Mouse (Mus musculus): ENCODE results near the gene Gmds.

Gene Gmds

DNA sequence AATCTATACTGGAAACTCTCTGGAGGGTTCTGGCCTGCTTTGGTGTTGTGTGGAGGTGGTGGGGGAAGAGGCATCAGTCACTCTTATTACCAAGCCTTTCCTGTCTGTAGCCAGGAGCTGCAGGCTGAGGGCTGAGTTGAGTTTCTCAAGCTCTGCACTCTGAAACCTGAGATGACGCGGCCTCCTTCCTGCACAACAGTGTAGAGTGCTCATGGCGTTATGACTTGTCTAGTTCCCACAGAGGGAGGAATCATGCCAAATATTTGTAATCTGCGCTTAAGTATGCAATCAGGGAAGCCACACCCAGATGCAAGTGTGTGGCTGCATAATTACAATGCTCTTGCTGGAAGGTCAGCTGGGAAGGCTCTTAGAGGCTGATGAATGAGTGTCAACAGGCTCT is 461.5 kb downstream of the Gmds start:
- DNase-seq (ENCODE audit: low spot score) = peak; percentile 53

DNA sequence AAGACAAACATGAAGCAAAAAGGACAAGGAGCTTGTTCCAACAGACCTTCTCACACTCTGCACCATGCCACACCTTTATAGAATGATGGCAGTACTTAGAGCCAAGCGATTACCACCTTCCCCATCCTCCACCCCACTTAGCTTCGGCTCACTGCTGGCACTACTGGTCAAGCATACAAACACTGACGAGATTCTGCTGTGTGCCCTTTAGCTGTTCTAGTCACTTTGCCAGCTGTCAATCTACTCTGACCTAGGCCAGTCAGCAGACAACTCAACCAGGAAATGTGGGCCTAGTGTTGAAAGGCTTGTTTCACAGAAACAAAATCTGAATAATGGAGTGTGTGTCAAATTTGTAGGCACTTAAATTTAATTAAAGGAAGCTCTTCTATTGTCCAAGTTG is 464.1 kb downstream of the Gmds start:
- DNase-seq (ENCODE audit: low spot score) = no peak

GRCm38 (mm10) chr13:31873269-31873668 is 465.3 kb downstream of the Gmds start:
- no peak for DNase-seq (ENCODE audit: low spot score)

DNA sequence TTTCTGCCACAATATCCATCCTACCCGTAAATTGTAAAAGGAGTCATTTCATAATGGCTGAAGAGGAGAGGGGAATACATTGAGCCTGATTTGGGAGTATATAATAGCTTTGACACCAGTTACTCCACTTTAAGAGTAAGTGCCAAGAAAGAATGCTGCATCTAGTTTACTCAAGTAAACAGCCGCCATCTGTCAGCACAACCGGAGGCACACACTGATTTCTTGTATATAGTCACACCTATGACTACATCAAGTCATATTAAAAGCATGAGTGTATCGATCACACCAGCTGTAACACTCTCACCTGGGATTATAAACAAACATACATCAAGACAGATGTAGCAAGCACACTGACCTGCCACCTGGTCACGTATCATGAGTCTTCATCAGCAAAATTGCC is 473.8 kb downstream of the Gmds start:
- no peak for DNase-seq (ENCODE audit: low spot score)

- DNase-seq (ENCODE audit: low spot score) = no peak
Measured at GRCm38 (mm10) chr13:31863461-31863860, 475.1 kb downstream of the Gmds start.

DNA sequence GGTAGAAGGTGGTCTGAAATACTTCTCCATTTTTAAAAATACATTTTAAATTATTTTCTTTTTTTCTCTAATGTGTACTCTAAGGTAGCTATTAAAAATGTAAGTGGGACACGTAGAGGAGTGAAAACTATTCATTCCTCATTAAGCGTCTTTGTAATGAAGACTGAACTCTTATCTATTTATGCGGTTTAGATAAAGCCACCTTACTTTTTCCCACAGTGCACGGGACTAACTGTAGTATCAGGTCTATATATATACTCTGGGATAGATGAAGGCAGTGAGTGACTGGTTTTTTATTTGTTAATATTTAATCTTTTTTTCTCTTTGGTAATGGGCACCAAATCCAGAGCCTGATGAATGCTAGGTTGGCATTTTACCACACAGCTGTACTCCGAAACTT is 478.3 kb downstream of the Gmds start:
- no peak for DNase-seq (ENCODE audit: low spot score)

GRCm38 (mm10) chr13:31854000-31854399 is 484.5 kb downstream of the Gmds start:
- no peak for DNase-seq (ENCODE audit: low spot score)

- peak; percentile 49 for DNase-seq (ENCODE audit: low spot score)
Measured at GRCm38 (mm10) chr13:31853564-31853963, 485.0 kb downstream of the Gmds start.

GRCm38 (mm10) chr13:31849258-31849971 is 489.1 kb downstream of the Gmds start:
- no peak for DNase-seq (ENCODE audit: low spot score)

- DNase-seq (ENCODE audit: low spot score) = no peak
Measured at GRCm38 (mm10) chr13:31835802-31836201, 502.7 kb downstream of the Gmds start.

GRCm38 (mm10) chr13:31830332-31830731 is 508.2 kb downstream of the Gmds start:
- DNase-seq (ENCODE audit: low spot score) = no peak

GRCm38 (mm10) chr13:31828446-31828845 is 510.1 kb downstream of the Gmds start:
- DNase-seq (ENCODE audit: low spot score) = no peak

- DNase-seq (ENCODE audit: low spot score) = no peak
Measured at GRCm38 (mm10) chr13:31827820-31828332, 510.7 kb downstream of the Gmds start.

DNA sequence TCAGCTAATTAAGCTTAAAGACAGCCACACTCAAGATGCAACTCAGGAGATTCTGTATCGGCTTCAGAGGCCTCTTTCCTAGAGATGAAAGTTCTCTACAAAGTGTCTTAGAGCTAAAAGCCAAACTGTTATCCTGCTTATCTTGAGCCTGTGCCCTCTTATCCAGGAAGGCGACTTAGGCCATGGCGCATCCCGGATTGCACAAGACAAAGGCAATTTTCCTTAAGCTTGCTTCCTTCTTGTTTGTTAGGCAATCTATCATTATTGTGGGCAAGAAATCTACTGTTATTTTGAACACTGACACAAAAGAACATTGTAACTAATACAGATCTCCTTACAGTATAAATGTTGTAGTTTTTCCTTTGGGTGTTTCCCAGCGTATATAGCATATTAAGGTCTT is 511.4 kb downstream of the Gmds start:
- DNase-seq (ENCODE audit: low spot score) = no peak

DNA sequence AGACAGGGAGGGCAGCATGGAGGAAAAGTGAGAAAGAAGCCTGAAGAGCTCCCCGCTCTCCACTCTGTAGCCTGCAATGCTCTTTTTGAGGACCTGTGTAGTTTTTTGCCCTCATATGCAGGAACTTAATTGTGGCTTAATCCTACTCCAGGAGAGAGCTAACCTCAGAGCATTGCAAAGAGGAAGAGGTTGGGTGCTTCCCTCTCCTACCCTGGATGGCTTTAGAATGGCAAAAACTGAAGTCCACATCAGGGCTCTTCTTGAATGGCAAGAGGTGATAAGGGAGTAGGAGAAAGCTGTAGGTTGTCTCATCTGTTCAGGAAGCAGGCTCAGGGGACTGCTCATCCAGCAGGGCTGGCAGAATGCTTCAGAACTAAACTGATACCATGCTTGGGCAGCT is 513.4 kb downstream of the Gmds start:
- no peak for DNase-seq (ENCODE audit: low spot score)

DNA sequence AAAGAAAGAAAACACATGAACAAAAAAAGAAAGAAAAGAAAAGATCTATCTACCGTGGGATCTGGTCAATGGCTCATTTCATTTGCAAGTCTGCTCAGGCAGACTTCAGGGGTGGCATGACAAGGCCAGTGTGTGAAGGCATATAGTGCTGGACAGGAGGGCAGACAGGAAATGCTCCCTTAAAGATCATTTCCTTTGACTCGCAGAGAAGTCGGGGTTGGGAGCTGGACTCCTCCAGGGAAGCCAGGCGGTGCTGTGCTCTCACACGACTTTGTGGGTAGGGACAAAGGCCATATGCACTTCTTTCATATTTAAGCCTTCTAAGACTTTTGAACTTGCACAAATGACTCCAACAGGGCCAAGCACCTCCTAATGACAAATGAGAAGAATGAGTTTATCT is 515.2 kb downstream of the Gmds start:
- peak; percentile 34 for DNase-seq (ENCODE audit: low spot score)

DNA sequence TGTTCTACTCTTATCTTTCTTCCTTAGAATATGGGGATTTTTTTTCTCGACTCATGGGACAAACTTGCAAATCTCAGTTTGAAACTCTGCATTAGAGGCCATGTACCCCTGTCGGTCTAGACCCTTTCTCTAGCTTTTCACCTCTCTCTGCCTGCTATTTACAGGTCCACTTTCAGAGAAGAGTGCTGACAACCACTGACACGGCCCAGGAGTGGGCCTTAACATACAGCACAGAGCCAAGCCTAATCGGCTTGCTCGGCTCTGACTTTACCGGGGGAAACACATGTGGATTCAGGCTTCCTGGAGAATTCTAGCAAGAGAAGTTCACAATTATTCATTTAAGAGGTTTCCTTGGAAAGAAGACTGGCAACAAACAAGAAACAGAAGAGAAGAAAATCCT is 517.5 kb downstream of the Gmds start:
- peak; percentile 34 for DNase-seq (ENCODE audit: low spot score)

- peak; percentile 77 for DNase-seq (ENCODE audit: low spot score)
Measured at GRCm38 (mm10) chr13:31820587-31821017, 517.9 kb downstream of the Gmds start.

- peak; percentile 39 for DNase-seq (ENCODE audit: low spot score)
Measured at GRCm38 (mm10) chr13:31819664-31820405, 518.7 kb downstream of the Gmds start.

- peak; percentile 62 for DNase-seq (ENCODE audit: low spot score)
Measured at GRCm38 (mm10) chr13:31818337-31818736, 520.2 kb downstream of the Gmds start.

DNA sequence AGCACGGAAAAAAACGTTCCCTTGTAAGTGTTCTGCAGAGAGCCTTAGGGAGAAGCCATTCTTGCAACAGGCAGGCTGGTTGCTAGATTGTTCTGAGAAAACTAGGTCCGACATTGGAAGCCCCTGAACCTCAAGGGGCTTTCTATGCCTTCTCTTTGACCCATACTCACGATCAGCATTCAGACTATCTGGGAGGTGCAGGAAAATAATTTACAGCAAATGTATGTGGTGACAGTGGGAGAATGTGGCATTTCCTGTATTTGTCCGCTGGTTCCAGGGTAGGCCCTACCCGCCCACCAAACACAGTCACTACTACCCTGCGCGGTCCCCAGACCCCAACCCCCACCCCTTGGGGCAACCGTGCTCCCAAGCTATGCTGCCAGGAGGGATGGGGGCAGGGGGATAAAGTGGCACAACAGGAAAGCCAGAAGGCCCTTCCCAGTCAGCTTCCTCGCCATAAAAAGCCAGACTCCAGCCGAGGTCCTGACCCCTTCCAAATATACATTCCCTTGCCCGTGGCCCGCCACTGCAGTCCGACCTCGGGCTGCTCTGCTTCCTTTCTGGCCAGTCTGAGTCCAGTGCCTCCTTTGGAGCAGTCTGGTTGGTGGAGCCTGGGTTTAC is 523.0 kb downstream of the Gmds start:
- DNase-seq (ENCODE audit: low spot score) = peak; percentile 68

- DNase-seq (ENCODE audit: low spot score) = peak; percentile 28
Measured at GRCm38 (mm10) chr13:31812701-31813100, 525.8 kb downstream of the Gmds start.

DNA sequence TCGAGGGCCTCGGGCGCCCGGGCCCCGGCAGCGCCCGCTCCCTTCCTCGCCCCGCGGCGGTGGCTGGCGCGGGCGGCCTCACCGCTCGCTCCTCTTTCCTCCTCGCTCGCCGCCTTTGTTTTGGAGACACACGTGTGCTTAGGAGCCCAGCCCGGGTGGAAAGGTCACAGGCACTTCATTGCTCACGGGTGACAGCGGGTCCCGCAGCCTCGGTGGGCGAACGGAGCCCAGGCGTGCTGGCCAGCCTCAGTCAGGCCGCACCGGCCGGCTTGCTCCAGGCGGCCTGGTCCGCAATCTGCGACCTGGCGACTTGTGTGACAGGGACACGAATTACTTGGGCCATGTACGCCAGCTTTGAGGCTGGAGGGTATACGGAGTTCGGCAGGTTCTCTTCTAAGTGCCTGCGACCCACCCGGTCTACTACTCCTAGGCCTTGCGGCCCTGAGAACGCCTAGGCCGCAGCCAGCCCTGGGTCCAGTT is 527.0 kb downstream of the Gmds start:
- DNase-seq (ENCODE audit: low spot score) = peak; percentile 65
